Mouse (Mus musculus) brain, adult 10 weeks (tissue): ENCODE data around the gene Meaf6. TPM values are rescaled to one million over a fixed set of nuclear protein-coding genes. Genes with fewer than 3 reads are reported as not detected.

Experiments
- polyA plus RNA-seq: library from polyadenylated mRNA; stranded (reverse); fragments of 350-450 nt; fragmentation: Illumina TruSeq; extraction: RNeasy Lipid Tissue Mini Kit (QIAGEN cat#74804); gene quantifications from one replicate; pipeline ENCODE4 v1.2.3, GENCODE M21; 2015; ENCODE audit warnings: low read depth, low replicate concordance

Gene Meaf6
- polyA plus RNA-seq = 116 TPM

DNA sequence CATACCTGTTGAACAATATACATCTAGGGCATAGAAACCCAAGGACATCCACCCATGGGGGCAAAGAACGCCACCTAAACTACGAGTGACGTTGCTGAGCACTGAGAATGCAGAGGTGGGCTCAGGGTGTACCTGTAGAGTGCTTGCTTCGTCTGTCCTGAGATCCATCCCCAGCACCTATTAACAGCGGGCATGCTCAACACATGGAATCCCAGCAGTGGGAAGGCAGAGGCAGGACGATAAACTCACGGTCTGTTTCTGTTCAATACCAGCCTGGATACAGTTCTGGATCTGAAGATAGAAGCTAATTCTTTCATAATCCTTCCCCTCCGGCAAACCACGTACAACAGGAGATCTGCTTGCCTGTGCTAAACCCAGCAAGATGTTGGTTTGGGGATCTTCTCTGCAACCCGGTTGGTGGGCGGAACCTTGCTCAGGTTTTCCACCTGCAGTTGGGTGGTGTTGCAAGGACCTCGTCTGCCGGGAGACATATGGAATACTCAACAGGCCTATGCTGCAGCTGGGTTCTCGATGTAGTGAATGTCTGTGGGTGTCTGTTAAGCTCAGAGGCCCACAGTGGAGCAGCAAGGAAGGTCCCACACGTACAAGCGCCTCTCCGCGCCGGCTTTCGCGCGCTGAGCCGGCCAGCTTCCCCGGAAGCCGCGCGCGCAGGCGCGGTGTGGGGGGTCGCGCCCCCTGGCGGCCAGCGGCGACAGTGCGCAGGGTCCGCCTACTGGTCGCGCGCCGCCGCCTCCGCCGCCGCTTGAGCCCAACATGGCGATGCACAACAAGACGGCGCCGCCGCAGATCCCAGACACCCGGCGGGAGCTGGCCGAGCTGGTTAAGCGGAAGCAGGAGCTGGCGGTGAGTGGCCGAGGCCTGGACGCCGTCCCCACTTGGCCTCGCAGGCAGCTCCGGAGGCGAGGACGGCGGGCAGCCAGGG is at the start of gene Meaf6:
Gene Meaf6, plus strand, starts transcription at position 732 of the 943 bp plus-strand sequence.

DNA sequence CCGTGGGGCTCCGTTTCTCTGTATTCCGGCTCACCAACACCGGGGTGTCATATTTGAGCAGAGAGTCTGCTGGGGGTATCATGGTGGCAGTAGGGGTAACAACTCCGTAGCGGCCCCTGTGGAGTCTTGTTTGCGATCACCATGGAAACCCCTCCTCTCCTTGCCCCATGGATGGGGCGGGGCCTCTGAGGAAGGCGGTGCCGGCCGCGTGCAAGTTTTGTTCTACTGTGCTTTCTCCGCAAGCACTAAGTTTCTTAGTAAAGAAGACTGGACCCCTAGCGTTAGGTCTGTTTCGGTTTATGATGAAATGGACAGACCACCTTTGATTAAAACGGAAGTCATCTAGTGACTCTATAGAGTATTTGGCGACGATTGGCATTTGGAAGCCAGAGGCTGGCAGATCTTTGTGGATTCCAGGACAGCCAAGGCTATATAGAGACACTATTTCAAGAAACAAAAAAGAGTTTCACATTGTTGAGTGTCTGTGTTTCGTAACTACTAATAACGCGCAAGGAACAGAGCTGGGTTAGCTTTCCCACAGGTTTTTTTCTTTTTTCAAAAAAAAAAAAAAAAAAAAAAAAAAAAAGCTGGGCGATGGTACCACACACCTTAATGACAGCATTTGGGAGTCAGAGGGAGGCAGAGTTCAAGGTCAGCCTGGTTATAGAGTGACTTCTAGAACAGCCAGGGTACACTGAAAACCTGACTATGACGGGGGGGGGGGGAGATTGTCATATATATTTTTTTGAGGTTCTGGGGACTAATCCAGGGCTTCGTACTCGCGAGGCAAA is 19.2 kb upstream of the Meaf6 start, which contains the start of gene Dnali1:
Gene Dnali1, minus strand, starts transcription at position 187 of the 791 bp plus-strand sequence.

DNA sequence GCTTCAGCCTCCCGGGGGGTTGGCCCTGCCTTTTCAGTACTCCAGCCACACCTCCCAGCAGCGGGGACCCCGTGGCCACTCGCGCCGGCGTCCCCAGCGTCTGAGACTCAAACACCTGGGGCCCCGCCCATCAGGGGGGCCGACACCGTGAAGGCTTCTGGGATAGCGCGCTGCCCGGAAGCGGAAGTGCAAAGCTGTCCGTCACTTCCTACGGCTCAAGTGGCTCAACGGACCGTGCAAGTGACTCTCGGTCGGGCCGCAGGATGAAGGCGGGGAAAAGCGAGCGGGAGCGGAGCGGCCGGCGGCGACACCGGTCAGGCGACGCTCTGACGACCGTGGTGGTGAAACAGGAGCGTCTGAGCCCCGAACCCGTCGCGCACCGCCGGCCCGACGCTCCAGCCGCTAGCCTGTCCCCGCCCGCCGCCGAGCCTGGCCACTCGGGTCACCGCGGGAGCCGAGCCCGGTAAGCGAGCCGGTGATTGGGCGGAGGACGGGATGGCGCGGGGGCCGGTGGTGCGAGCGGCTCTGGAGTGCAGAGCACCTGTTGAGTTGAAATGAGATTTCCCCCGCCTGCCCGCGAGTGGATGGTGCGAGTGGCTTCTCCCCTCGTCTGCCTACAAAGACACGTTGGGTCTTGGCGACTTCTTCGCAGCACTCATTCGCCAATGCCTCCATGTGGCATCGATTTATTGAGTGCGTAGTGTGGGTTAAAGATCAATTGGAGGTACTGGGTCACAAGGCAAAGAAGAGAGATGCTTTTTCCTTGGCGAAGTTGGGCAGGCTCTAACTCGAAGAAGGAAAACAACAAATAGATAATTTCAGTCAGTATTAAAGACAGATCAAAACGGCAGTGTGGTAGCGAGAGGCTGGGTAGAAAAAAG is 18.2 kb upstream of the Meaf6 start, which contains the start of gene Snip1:
Gene Snip1, plus strand, starts transcription at position 183 of the 881 bp plus-strand sequence.

DNA sequence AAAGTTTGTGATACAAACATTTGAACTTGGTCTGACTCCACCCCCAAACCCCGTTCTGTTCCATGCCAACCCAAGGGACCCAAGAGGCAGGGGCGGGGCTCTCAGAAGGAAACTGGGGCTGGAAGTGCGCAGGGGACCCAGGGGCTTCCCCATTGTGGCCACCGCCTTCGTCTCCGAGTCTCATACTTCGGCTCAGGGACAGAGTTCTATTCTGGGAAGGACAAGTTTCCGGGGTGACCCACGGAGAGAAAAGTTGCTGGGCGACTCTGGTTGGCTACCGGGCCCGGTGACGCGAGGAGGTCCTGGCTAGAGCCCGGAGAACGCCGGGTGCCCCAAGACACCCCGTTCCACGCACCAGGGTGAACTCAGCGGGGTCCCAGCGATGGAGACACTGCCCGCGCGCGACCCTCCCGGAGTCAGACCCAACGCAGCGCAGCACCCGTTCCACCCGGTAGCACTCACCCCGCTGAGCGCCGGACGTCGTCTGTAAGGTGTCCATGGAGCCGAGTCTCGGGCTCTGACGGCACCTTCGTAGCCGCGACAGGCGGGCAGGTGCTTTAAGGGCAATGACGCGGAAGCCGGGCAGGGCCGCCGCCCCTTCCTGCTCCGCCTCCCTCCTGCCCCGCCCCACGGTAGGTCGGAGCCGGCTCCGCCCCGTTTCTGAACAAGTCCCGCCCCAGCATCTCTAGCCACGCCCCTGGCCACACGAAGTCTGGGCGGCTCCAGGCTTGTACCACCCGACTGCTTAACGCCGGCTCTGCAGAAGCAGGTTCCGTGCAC is 42.6 kb downstream of the Meaf6 start, which contains the start of gene Zc3h12a:
Gene Zc3h12a, minus strand, starts transcription at position 536 of the 780 bp plus-strand sequence.

Other genes starting within 250 kb of the Meaf6 start
- 49.4 TPM for gene Yrdc, start 234.5 kb upstream of the Meaf6 start, polyA plus RNA-seq
- gene 1110065P20Rik, start 233.9 kb upstream of the Meaf6 start, polyA plus RNA-seq = 95.2 TPM
- gene Maneal, start 223.0 kb upstream of the Meaf6 start, polyA plus RNA-seq = 45.2 TPM
- 28.4 TPM for gene Epha10, start 204.2 kb upstream of the Meaf6 start, polyA plus RNA-seq
- 15.7 TPM for gene 9930104L06Rik, start 148.1 kb upstream of the Meaf6 start, polyA plus RNA-seq
- gene Cdca8, start 145.8 kb upstream of the Meaf6 start, polyA plus RNA-seq = 2.3 TPM
- gene Rspo1, start 98.7 kb upstream of the Meaf6 start, polyA plus RNA-seq = 15.6 TPM
- 74.7 TPM for gene Gnl2, start 68.5 kb upstream of the Meaf6 start, polyA plus RNA-seq
- 2.8 TPM for gene Dnali1, start 19.4 kb upstream of the Meaf6 start, polyA plus RNA-seq
- gene Snip1, start 18.5 kb upstream of the Meaf6 start, polyA plus RNA-seq = 14.4 TPM
- 1.1 TPM for gene Zc3h12a, start 42.7 kb downstream of the Meaf6 start, polyA plus RNA-seq